Mouse (Mus musculus): ENCODE data around the gene Tsku.

- TF ChIP-seq SRF (IDR thresholded peaks at IDR 0.05; ENCODE audit: control insufficient read depth, insufficient read length, low read depth), result no peak
- no peak for TF ChIP-seq POLR2A (IDR thresholded peaks at IDR 0.05; ENCODE audit: insufficient read length, low read depth)
- TF ChIP-seq E2F4 (IDR thresholded peaks at IDR 0.05; ENCODE audit: insufficient read depth), result no peak
- TF ChIP-seq CEBPB (IDR thresholded peaks at IDR 0.05; ENCODE audit: insufficient read depth, poor library complexity, severe bottlenecking), result no peak
- no peak for TF ChIP-seq MAX (IDR thresholded peaks at IDR 0.05; ENCODE audit: low read depth)
- no peak for TF ChIP-seq POLR2AphosphoS2 (IDR thresholded peaks at IDR 0.05; ENCODE audit: insufficient read length, low read depth)
- TF ChIP-seq TCF12 (IDR thresholded peaks at IDR 0.05; ENCODE audit: insufficient read depth, poor library complexity, severe bottlenecking), result no peak
- no peak for TF ChIP-seq USF1 (IDR thresholded peaks at IDR 0.05; ENCODE audit: low read depth)
These were observed 53.7 kb downstream of the Tsku start for GRCm38 (mm10) chr7:98307411-98307810.

All from myocyte (in vitro differentiated cells).